Mouse (Mus musculus) T-cell, adult 2 months (primary cell): Measurements from ENCODE around the gene Sparc.

Source experiments
- DNase-seq: peaks from one replicate; pipeline ENCODE4 v3.0.0; 2022; ENCODE audit warnings: low spot score

The Sparc gene

GRCm38 (mm10) chr11:55365840-55366239, 57.1 kb downstream of the Sparc start:
- DNase-seq = no peak

GRCm38 (mm10) chr11:55365242-55365641, 57.7 kb downstream of the Sparc start:
- no peak for DNase-seq

GRCm38 (mm10) chr11:55364662-55365061, 58.3 kb downstream of the Sparc start:
- DNase-seq = no peak

GRCm38 (mm10) chr11:55358094-55358783, 64.7 kb downstream of the Sparc start:
- no peak for DNase-seq

GRCm38 (mm10) chr11:55356846-55357245, 66.1 kb downstream of the Sparc start:
- DNase-seq = no peak
